Mouse (Mus musculus) kidney, embryonic 15.5 days (tissue): ENCODE data around the gene Tmem51. TPM values are rescaled to one million over a fixed set of nuclear protein-coding genes. Genes with fewer than 3 reads are reported as not detected.

Experiments
- ATAC-seq: fragments of 200-750 bp; cut with Nextera tagmentation; replicated peaks from 2 replicates; pipeline ENCODE4 v1.8.0; 2017; ENCODE audit warnings: moderate TSS enrichment; ENCODE audit not compliant: low FRiP score
- H3K27ac ChIP-seq: fragments of 300-500 bp; sonication (generic); 2 replicates; pipeline ENCODE4 v1.5.1; 2015; ENCODE audit warnings: mild to moderate bottlenecking, inconsistent platforms
- H3K27me3 ChIP-seq: fragments of 300-500 bp; sonication (generic); 2 replicates; pipeline ENCODE4 v1.6.1; 2015; ENCODE audit warnings: inconsistent platforms
- H3K36me3 ChIP-seq: fragments of 300-500 bp; sonication (generic); 2 replicates; pipeline ENCODE4 v1.6.1; 2015; ENCODE audit warnings: inconsistent platforms
- H3K4me1 ChIP-seq: fragments of 300-500 bp; sonication (generic); 2 replicates; pipeline ENCODE4 v1.6.1; 2015; ENCODE audit warnings: inconsistent platforms
- H3K4me2 ChIP-seq: fragments of 300-500 bp; sonication (generic); 2 replicates; pipeline ENCODE4 v1.6.1; 2015; ENCODE audit warnings: moderate library complexity, mild to moderate bottlenecking, inconsistent platforms
- H3K4me3 ChIP-seq: fragments of 300-500 bp; sonication (generic); replicated peaks from 2 replicates; pipeline ENCODE4 v1.5.1; 2015; ENCODE audit warnings: mild to moderate bottlenecking, inconsistent platforms
- H3K9ac ChIP-seq: fragments of 300-500 bp; sonication (generic); 2 replicates; pipeline ENCODE4 v1.6.1; 2015; ENCODE audit warnings: mild to moderate bottlenecking, inconsistent platforms
- H3K9me3 ChIP-seq: fragments of 300-500 bp; sonication (generic); replicated peaks from 2 replicates; pipeline ENCODE4 v1.6.1; 2016; ENCODE audit warnings: inconsistent platforms
- WGBS: fragments of 180-500 bp; shearing (Covaris S2); methylation state at CpG from one replicate; pipeline ENCODE4 v1.1.7; 2015; ENCODE audit warnings: mixed read lengths; 5-methylcytosine and 5-hydroxymethylcytosine counted together
- polyA plus RNA-seq: library from polyadenylated mRNA; unstranded; fragments of >200 nt; fragmentation: Nextera tagmentation; extraction: Ambion mirVana; gene quantifications from 2 replicates; pipeline ENCODE4 v1.2.1, GENCODE M21; 2015

Tmem51 gene
- polyA plus RNA-seq, 1 experiment from 2014 or later, result 29.5 TPM

- WGBS, result 42% methylated on average over 4 of the region's 4 CpGs
- Histone ChIP-seq H3K27me3 (0 out of 2 replicates have a peak, but pooled peaks cover 4% of the 10 kb centered on the region), H3K9me3 (no peaks in the 10 kb centered on the region), H3K9ac (no peak overlapping the region), H3K36me3 (no peaks in the 10 kb centered on the region), H3K4me3 (no peak overlapping the region), H3K4me1 (peaks cover 69% of the 10 kb centered on the region), H3K27ac (peak overlapping the region; percentile 67; the same call in 1 of the 2 replicates), H3K4me2 (no peak overlapping the region)
- ATAC-seq, result no peak
Measured at GRCm38 (mm10) chr4:142066576-142066975, 17.5 kb downstream of the Tmem51 start.

GRCm38 (mm10) chr4:142065835-142066234, 18.3 kb downstream of the Tmem51 start:
- ATAC-seq, result no peak
- H3K4me3 ChIP-seq, result no peak overlapping the region
- peaks cover 69% of the 10 kb centered on the region for H3K4me1 ChIP-seq
- 0 out of 2 replicates have a peak, but pooled peaks cover 4% of the 10 kb centered on the region for H3K27me3 ChIP-seq
- 59% methylated on average over 6 of the region's 6 CpGs for WGBS
- peak overlapping the region; percentile 67 for H3K27ac ChIP-seq
- H3K9ac ChIP-seq, result no peak overlapping the region
- H3K4me2 ChIP-seq, result no peak overlapping the region
- H3K9me3 ChIP-seq, result no peaks in the 10 kb centered on the region
- H3K36me3 ChIP-seq, result no peaks in the 10 kb centered on the region

GRCm38 (mm10) chr4:142065270-142065669, 18.8 kb downstream of the Tmem51 start:
- H3K4me1 ChIP-seq, result peaks cover 70% of the 10 kb centered on the region
- H3K4me2 ChIP-seq, result no peak overlapping the region

GRCm38 (mm10) chr4:142064582-142065228, 19.4 kb downstream of the Tmem51 start:
- H3K9ac ChIP-seq, result no peak overlapping the region
- H3K4me2 ChIP-seq, result no peak overlapping the region
- H3K27me3 ChIP-seq, result 0 out of 2 replicates have a peak, but pooled peaks cover 4% of the 10 kb centered on the region
- peaks cover 72% of the 10 kb centered on the region for H3K4me1 ChIP-seq
- H3K4me3 ChIP-seq, result no peak overlapping the region
- H3K9me3 ChIP-seq, result no peaks in the 10 kb centered on the region
- WGBS, result 85% methylated on average over 11 of the region's 11 CpGs
- H3K27ac ChIP-seq, result peak overlapping the region; percentile 20; the same call in 1 of the 2 replicates
- ATAC-seq, result no peak
- H3K36me3 ChIP-seq, result no peaks in the 10 kb centered on the region

More at GRCm38 (mm10) chr4:142065270-142065669, 18.8 kb downstream of the Tmem51 start:
- Histone ChIP-seq H3K9me3 (no peaks in the 10 kb centered on the region), H3K36me3 (no peaks in the 10 kb centered on the region), H3K9ac (no peak overlapping the region), H3K27me3 (0 out of 2 replicates have a peak, but pooled peaks cover 4% of the 10 kb centered on the region), H3K4me3 (no peak overlapping the region), H3K27ac (peak overlapping the region; percentile 67; the same call in 1 of the 2 replicates)
- WGBS, result 53% methylated on average over 8 of the region's 8 CpGs
- no peak for ATAC-seq

- H3K27me3 ChIP-seq, result 0 out of 2 replicates have a peak, but pooled peaks cover 4% of the 10 kb centered on the region
- H3K36me3 ChIP-seq, result no peaks in the 10 kb centered on the region
- no peak overlapping the region for H3K4me3 ChIP-seq
- 84% methylated on average over 8 of the region's 8 CpGs for WGBS
- no peaks in the 10 kb centered on the region for H3K9me3 ChIP-seq
- H3K4me2 ChIP-seq, result no peak overlapping the region
- no peak overlapping the region for H3K27ac ChIP-seq
- peaks cover 64% of the 10 kb centered on the region for H3K4me1 ChIP-seq
- ATAC-seq, result no peak
- H3K9ac ChIP-seq, result no peak overlapping the region
Measured at GRCm38 (mm10) chr4:142063057-142063534, 21.0 kb downstream of the Tmem51 start.

- 72% methylated on average over 23 of the region's 23 CpGs for WGBS
- Histone ChIP-seq H3K9ac (no peak overlapping the region), H3K4me1 (peaks cover 58% of the 10 kb centered on the region), H3K4me3 (no peak overlapping the region), H3K4me2 (no peak overlapping the region), H3K27me3 (no peaks in the 10 kb centered on the region), H3K9me3 (no peaks in the 10 kb centered on the region), H3K36me3 (no peaks in the 10 kb centered on the region), H3K27ac (no peak overlapping the region)
- ATAC-seq, result no peak
Measured at GRCm38 (mm10) chr4:142061485-142062240, 22.4 kb downstream of the Tmem51 start.

GRCm38 (mm10) chr4:142060455-142061378, 23.4 kb downstream of the Tmem51 start:
- Histone ChIP-seq H3K4me1 (peaks cover 50% of the 10 kb centered on the region), H3K9ac (no peak overlapping the region), H3K27ac (0 out of 2 replicates have a peak overlapping the region, but pooled peaks have one; percentile 13), H3K27me3 (no peaks in the 10 kb centered on the region), H3K36me3 (no peaks in the 10 kb centered on the region), H3K4me3 (no peak overlapping the region), H3K4me2 (no peak overlapping the region), H3K9me3 (no peaks in the 10 kb centered on the region)
- ATAC-seq, result no peak
- 42% methylated on average over 18 of the region's 18 CpGs for WGBS

GRCm38 (mm10) chr4:142059841-142060193, 24.3 kb downstream of the Tmem51 start:
- H3K4me2 ChIP-seq, result no peak overlapping the region
- H3K9me3 ChIP-seq, result no peaks in the 10 kb centered on the region
- H3K4me3 ChIP-seq, result no peak overlapping the region
- peaks cover 44% of the 10 kb centered on the region for H3K4me1 ChIP-seq
- 85% methylated on average over 8 of the region's 8 CpGs for WGBS
- H3K27me3 ChIP-seq, result no peaks in the 10 kb centered on the region
- ATAC-seq, result no peak
- no peaks in the 10 kb centered on the region for H3K36me3 ChIP-seq
- no peak overlapping the region for H3K9ac ChIP-seq
- no peak overlapping the region for H3K27ac ChIP-seq

GRCm38 (mm10) chr4:142059113-142059840, 24.8 kb downstream of the Tmem51 start:
- H3K4me2 ChIP-seq, result no peak overlapping the region
- H3K4me3 ChIP-seq, result no peak overlapping the region
- no peak overlapping the region for H3K9ac ChIP-seq
- H3K9me3 ChIP-seq, result no peaks in the 10 kb centered on the region
- H3K36me3 ChIP-seq, result no peaks in the 10 kb centered on the region
- no peaks in the 10 kb centered on the region for H3K27me3 ChIP-seq
- H3K27ac ChIP-seq, result no peak overlapping the region
- no peak for ATAC-seq
- H3K4me1 ChIP-seq, result peaks cover 43% of the 10 kb centered on the region
- 82% methylated on average over 13 of the region's 13 CpGs for WGBS

GRCm38 (mm10) chr4:142057529-142058216, 26.4 kb downstream of the Tmem51 start:
- Histone ChIP-seq H3K27ac (0 out of 2 replicates have a peak overlapping the region, but pooled peaks have one; percentile 6), H3K9me3 (no peaks in the 10 kb centered on the region), H3K36me3 (no peaks in the 10 kb centered on the region), H3K4me1 (peaks cover 45% of the 10 kb centered on the region), H3K27me3 (no peaks in the 10 kb centered on the region), H3K4me3 (no peak overlapping the region), H3K4me2 (no peak overlapping the region), H3K9ac (no peak overlapping the region)
- ATAC-seq, result no peak
- WGBS, result 84% methylated on average over 22 of the region's 22 CpGs
